Mouse (Mus musculus) 3T3-L1 (cell line): ENCODE results near the gene Gm11992.

Experiments used
- DNase-seq: peaks from one replicate; pipeline ENCODE4 v3.0.0-alpha.2; 2015; ENCODE audit warnings: low read depth, low spot score

Gene Gm11992

GRCm38 (mm10) chr11:9048011-9048702 is at the start of gene Gm11992:
Gene Gm11992 (plus strand): TSS chr11:9048594.
- peak; percentile 76 for DNase-seq

GRCm38 (mm10) chr11:9008761-9009160 is 39.6 kb upstream of the Gm11992 start:
- DNase-seq = no peak

- DNase-seq = peak; percentile 68
Measured at GRCm38 (mm10) chr11:9010416-9010815, 38.0 kb upstream of the Gm11992 start.

GRCm38 (mm10) chr11:9010853-9011339 is 37.5 kb upstream of the Gm11992 start, which contains the start of gene Hus1:
Gene Hus1 (minus strand): TSS chr11:9011191.
- peak; percentile 88 for DNase-seq

- DNase-seq = no peak
Measured at GRCm38 (mm10) chr11:9011348-9011747, 37.0 kb upstream of the Gm11992 start.

- no peak for DNase-seq
Measured at GRCm38 (mm10) chr11:9014740-9015139, 33.7 kb upstream of the Gm11992 start.

GRCm38 (mm10) chr11:9018491-9019267 is 29.7 kb upstream of the Gm11992 start:
- DNase-seq = no peak

GRCm38 (mm10) chr11:9020207-9020606 is 28.2 kb upstream of the Gm11992 start:
- no peak for DNase-seq

GRCm38 (mm10) chr11:9024782-9025181 is 23.6 kb upstream of the Gm11992 start:
- no peak for DNase-seq

GRCm38 (mm10) chr11:9025211-9025610 is 23.2 kb upstream of the Gm11992 start:
- no peak for DNase-seq

GRCm38 (mm10) chr11:9031530-9031929 is 16.9 kb upstream of the Gm11992 start:
- no peak for DNase-seq

- DNase-seq = no peak
Measured at GRCm38 (mm10) chr11:9046546-9046945, 1.8 kb upstream of the Gm11992 start.

GRCm38 (mm10) chr11:9047044-9047443 is 1.4 kb upstream of the Gm11992 start:
- peak; percentile 16 for DNase-seq

GRCm38 (mm10) chr11:9048703-9049060 is 288 bp downstream of the Gm11992 start, which contains the start of gene Sun3:
Gene Sun3 (minus strand): TSS chr11:9048991.
- DNase-seq = no peak

GRCm38 (mm10) chr11:9050241-9050640 is 1.8 kb downstream of the Gm11992 start:
- no peak for DNase-seq

GRCm38 (mm10) chr11:9051895-9052294 is 3.5 kb downstream of the Gm11992 start:
- no peak for DNase-seq

GRCm38 (mm10) chr11:9056937-9057336 is 8.5 kb downstream of the Gm11992 start:
- DNase-seq = no peak

- DNase-seq = no peak
Measured at GRCm38 (mm10) chr11:9057711-9058110, 9.3 kb downstream of the Gm11992 start.

- no peak for DNase-seq
Measured at GRCm38 (mm10) chr11:9060029-9060428, 11.6 kb downstream of the Gm11992 start.

GRCm38 (mm10) chr11:9060484-9060883 is 12.1 kb downstream of the Gm11992 start:
- no peak for DNase-seq

- DNase-seq = no peak
Measured at GRCm38 (mm10) chr11:9076444-9076843, 28.1 kb downstream of the Gm11992 start.

- DNase-seq = no peak
Measured at GRCm38 (mm10) chr11:9113189-9113588, 64.8 kb downstream of the Gm11992 start.
